Mouse (Mus musculus): Measurements from ENCODE around the gene Prss41. TPM values are rescaled to one million over a fixed set of nuclear protein-coding genes. Genes with fewer than 3 reads are reported as not detected.
"Not testable (repeated sequence)": the region's sequence is repeated elsewhere in the genome, so short reads cannot be mapped to it uniquely, and the experiment has no call there.

The Prss41 gene
- not detected in 2 replicates for total RNA-seq (2017)

GRCm38 (mm10) chr17:23843812-23844273, at the start of gene Prss41, which contains the start of gene Prss32:
Gene Prss41, minus strand, starts transcription at chr17:23844172.
Gene Prss32, plus strand, starts transcription at chr17:23843855.
- peak; percentile 49 to 67; a peak in 3 of 4 replicates for ATAC-seq (replicated peaks in 1 of 2; ENCODE audit: insufficient read depth in 1 of 2, low FRiP score in 2 of 2, low TSS enrichment in 1 of 2, low read depth in 1 of 2, poor library complexity in 2 of 2, severe bottlenecking in 2 of 2)

- ATAC-seq (replicated peaks in 1 of 2; ENCODE audit: insufficient read depth in 1 of 2, low FRiP score in 2 of 2, low TSS enrichment in 1 of 2, low read depth in 1 of 2, poor library complexity in 2 of 2, severe bottlenecking in 2 of 2): not testable (repeated sequence)
Observed at GRCm38 (mm10) chr17:23880576-23880975, 36.6 kb upstream of the Prss41 start, which contains the start of the genes Dcpp1 and Dcpp2. Gene Dcpp1, plus strand, starts transcription at chr17:23880876. Gene Dcpp2, plus strand, starts transcription at chr17:23880880.

- no peak for ATAC-seq (replicated peaks in 1 of 2; ENCODE audit: insufficient read depth in 1 of 2, low FRiP score in 2 of 2, low TSS enrichment in 1 of 2, low read depth in 1 of 2, poor library complexity in 2 of 2, severe bottlenecking in 2 of 2)
Observed at GRCm38 (mm10) chr17:23877166-23877565, 33.2 kb upstream of the Prss41 start.

- no peak for ATAC-seq (replicated peaks in 1 of 2; ENCODE audit: insufficient read depth in 1 of 2, low FRiP score in 2 of 2, low TSS enrichment in 1 of 2, low read depth in 1 of 2, poor library complexity in 2 of 2, severe bottlenecking in 2 of 2)
Observed at GRCm38 (mm10) chr17:23876741-23877140, 32.8 kb upstream of the Prss41 start.

- peak in 1 of 2 experiments; percentile 54; a peak in 1 of 4 replicates for ATAC-seq (replicated peaks in 1 of 2; ENCODE audit: insufficient read depth in 1 of 2, low FRiP score in 2 of 2, low TSS enrichment in 1 of 2, low read depth in 1 of 2, poor library complexity in 2 of 2, severe bottlenecking in 2 of 2)
Observed at GRCm38 (mm10) chr17:23873884-23874856, 30.2 kb upstream of the Prss41 start.

- ATAC-seq (replicated peaks in 1 of 2; ENCODE audit: insufficient read depth in 1 of 2, low FRiP score in 2 of 2, low TSS enrichment in 1 of 2, low read depth in 1 of 2, poor library complexity in 2 of 2, severe bottlenecking in 2 of 2): peak in 1 of 2 experiments; percentile 71; a peak in 2 of 4 replicates
Observed at GRCm38 (mm10) chr17:23868513-23868912, 24.5 kb upstream of the Prss41 start.

GRCm38 (mm10) chr17:23867756-23868155, 23.8 kb upstream of the Prss41 start, which contains the start of gene Prss21:
Gene Prss21, plus strand, starts transcription at chr17:23868056.
- no peak for ATAC-seq (replicated peaks in 1 of 2; ENCODE audit: insufficient read depth in 1 of 2, low FRiP score in 2 of 2, low TSS enrichment in 1 of 2, low read depth in 1 of 2, poor library complexity in 2 of 2, severe bottlenecking in 2 of 2)

- no peak for ATAC-seq (replicated peaks in 1 of 2; ENCODE audit: insufficient read depth in 1 of 2, low FRiP score in 2 of 2, low TSS enrichment in 1 of 2, low read depth in 1 of 2, poor library complexity in 2 of 2, severe bottlenecking in 2 of 2)
Observed at GRCm38 (mm10) chr17:23862926-23863325, 19.0 kb upstream of the Prss41 start.

GRCm38 (mm10) chr17:23857913-23858312, 13.9 kb upstream of the Prss41 start:
- ATAC-seq (replicated peaks in 1 of 2; ENCODE audit: insufficient read depth in 1 of 2, low FRiP score in 2 of 2, low TSS enrichment in 1 of 2, low read depth in 1 of 2, poor library complexity in 2 of 2, severe bottlenecking in 2 of 2): no peak

- ATAC-seq (replicated peaks in 1 of 2; ENCODE audit: insufficient read depth in 1 of 2, low FRiP score in 2 of 2, low TSS enrichment in 1 of 2, low read depth in 1 of 2, poor library complexity in 2 of 2, severe bottlenecking in 2 of 2): no peak
Observed at GRCm38 (mm10) chr17:23857193-23857592, 13.2 kb upstream of the Prss41 start.

GRCm38 (mm10) chr17:23854229-23854765, 10.3 kb upstream of the Prss41 start:
- no peak for ATAC-seq (replicated peaks in 1 of 2; ENCODE audit: insufficient read depth in 1 of 2, low FRiP score in 2 of 2, low TSS enrichment in 1 of 2, low read depth in 1 of 2, poor library complexity in 2 of 2, severe bottlenecking in 2 of 2)

GRCm38 (mm10) chr17:23853292-23853691, 9.3 kb upstream of the Prss41 start:
- peak; percentile 63 to 70; a peak in 2 of 4 replicates for ATAC-seq (replicated peaks in 1 of 2; ENCODE audit: insufficient read depth in 1 of 2, low FRiP score in 2 of 2, low TSS enrichment in 1 of 2, low read depth in 1 of 2, poor library complexity in 2 of 2, severe bottlenecking in 2 of 2)

GRCm38 (mm10) chr17:23850853-23851749, 7.1 kb upstream of the Prss41 start:
- ATAC-seq (replicated peaks in 1 of 2; ENCODE audit: insufficient read depth in 1 of 2, low FRiP score in 2 of 2, low TSS enrichment in 1 of 2, low read depth in 1 of 2, poor library complexity in 2 of 2, severe bottlenecking in 2 of 2): peak in 1 of 2 experiments; percentile 62; a peak in 1 of 4 replicates

GRCm38 (mm10) chr17:23850028-23850427, 6.1 kb upstream of the Prss41 start:
- ATAC-seq (replicated peaks in 1 of 2; ENCODE audit: insufficient read depth in 1 of 2, low FRiP score in 2 of 2, low TSS enrichment in 1 of 2, low read depth in 1 of 2, poor library complexity in 2 of 2, severe bottlenecking in 2 of 2): no peak

GRCm38 (mm10) chr17:23843141-23843811, 696 bp downstream of the Prss41 start:
- ATAC-seq (replicated peaks in 1 of 2; ENCODE audit: insufficient read depth in 1 of 2, low FRiP score in 2 of 2, low TSS enrichment in 1 of 2, low read depth in 1 of 2, poor library complexity in 2 of 2, severe bottlenecking in 2 of 2): no peak

GRCm38 (mm10) chr17:23841145-23841544, 2.8 kb downstream of the Prss41 start:
- ATAC-seq (replicated peaks in 1 of 2; ENCODE audit: insufficient read depth in 1 of 2, low FRiP score in 2 of 2, low TSS enrichment in 1 of 2, low read depth in 1 of 2, poor library complexity in 2 of 2, severe bottlenecking in 2 of 2): peak; percentile 59 to 63

Data from hematopoietic stem cell, adult 5-6 weeks (primary cell).